Mouse (Mus musculus): ENCODE data around the gene Adh6a. TPM values are rescaled to one million over a fixed set of nuclear protein-coding genes. Genes with fewer than 3 reads are reported as not detected.

The Adh6a gene
- not detected in 2 replicates for total RNA-seq (2023)

DNA sequence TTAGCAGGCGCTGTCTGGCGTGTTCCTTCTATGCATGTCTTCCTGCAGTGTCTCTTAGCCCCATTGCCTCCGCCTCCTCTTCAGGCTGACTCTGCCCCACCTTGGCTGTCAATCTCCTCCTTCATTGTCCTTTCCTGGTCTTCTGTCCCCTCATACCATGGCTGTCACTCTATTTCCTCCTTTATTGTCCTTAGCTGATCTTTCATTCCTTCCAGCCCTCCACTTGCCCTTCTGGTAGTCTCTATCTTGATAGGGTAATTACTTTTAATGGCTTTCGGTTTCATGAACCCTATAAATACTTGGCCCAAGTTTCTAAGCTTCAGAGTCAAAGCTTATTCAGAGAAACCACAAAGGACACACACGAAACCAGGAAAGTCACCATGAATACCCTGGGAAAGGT, at the start of gene Adh6a:
TSS of gene Adh6a (plus strand) at position 322 of the 400 bp plus-strand sequence.

DNA sequence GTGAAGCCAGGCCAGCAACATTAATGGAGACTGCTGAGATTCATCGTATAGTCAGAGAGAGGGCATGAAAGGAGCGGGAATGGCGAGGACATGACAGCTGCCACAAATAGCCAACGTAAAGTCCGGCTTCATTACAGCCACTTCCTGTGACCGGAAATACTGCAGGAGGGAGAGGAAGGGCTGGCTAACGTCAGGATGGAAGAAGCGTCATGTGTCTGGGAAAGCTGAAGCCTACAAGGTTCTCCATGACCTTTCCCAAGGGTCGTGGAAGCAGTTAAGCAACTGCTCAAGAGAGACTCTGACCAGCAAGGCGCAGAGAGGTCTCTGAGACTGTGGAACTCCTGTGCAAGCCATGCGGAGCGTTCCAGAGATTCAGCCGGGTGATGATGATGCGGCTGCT, 28.4 kb downstream of the Adh6a start, which contains the start of gene Adh6b:
TSS of gene Adh6b (plus strand) at position 305 of the 400 bp plus-strand sequence.

Other genes starting within 250 kb of the Adh6a start
- gene 1110002E22Rik, start 248.2 kb upstream of the Adh6a start, total RNA-seq (2023) = not detected in 2 replicates
- gene Gm5105, start 245.9 kb upstream of the Adh6a start, total RNA-seq (2023) = not detected in 2 replicates
- 2.3 and 2.4 TPM in 2 replicates for gene Trmt10a, start 169.8 kb upstream of the Adh6a start, total RNA-seq (2023)
- 0.47 and 0.79 TPM in 2 replicates for gene Mttp, start 168.3 kb upstream of the Adh6a start, total RNA-seq (2023)
- not detected in 2 replicates for gene 4930579F01Rik, start 119.5 kb upstream of the Adh6a start, total RNA-seq (2023)
- not detected in 2 replicates for gene Adh7, start 95.5 kb upstream of the Adh6a start, total RNA-seq (2023)
- not detected in 2 replicates for gene Adh1, start 52.3 kb upstream of the Adh6a start, total RNA-seq (2023)
- not detected in 2 replicates for gene Adh6b, start 28.5 kb downstream of the Adh6a start, total RNA-seq (2023)
- gene Adh4, start 102.2 kb downstream of the Adh6a start, total RNA-seq (2023) = not detected in 2 replicates
- 31.3 and 33.4 TPM in 2 replicates for gene Adh5, start 129.8 kb downstream of the Adh6a start, total RNA-seq (2023)
- 21.8 and 31.3 TPM in 2 replicates for gene Metap1, start 176.2 kb downstream of the Adh6a start, total RNA-seq (2023)
- 36.1 and 41.5 TPM in 2 replicates for gene Eif4e, start 212.9 kb downstream of the Adh6a start, total RNA-seq (2023)